Mouse (Mus musculus): ENCODE measurements around the gene Gpatch8.

Gpatch8 gene

GRCm38 (mm10) chr11:102447497-102447896 is 108.7 kb downstream of the Gpatch8 start, which contains the start of gene Fam171a2:
Gene Fam171a2 (minus strand): TSS chr11:102447682.
- no peak for DNase-seq

- DNase-seq: no peak
Observed at GRCm38 (mm10) chr11:102446581-102447461, 109.4 kb downstream of the Gpatch8 start.

GRCm38 (mm10) chr11:102445891-102446361 is 110.3 kb downstream of the Gpatch8 start:
- no peak for DNase-seq

- no peak for DNase-seq
Observed at GRCm38 (mm10) chr11:102445264-102445890, 110.8 kb downstream of the Gpatch8 start.

- no peak for DNase-seq
Observed at GRCm38 (mm10) chr11:102444781-102445180, 111.4 kb downstream of the Gpatch8 start.

GRCm38 (mm10) chr11:102444321-102444720 is 111.9 kb downstream of the Gpatch8 start:
- no peak for DNase-seq

- no peak for DNase-seq
Observed at GRCm38 (mm10) chr11:102443740-102444139, 112.5 kb downstream of the Gpatch8 start.

GRCm38 (mm10) chr11:102442089-102442488 is 114.1 kb downstream of the Gpatch8 start:
- DNase-seq: no peak

- no peak for DNase-seq
Observed at GRCm38 (mm10) chr11:102441434-102441833, 114.8 kb downstream of the Gpatch8 start.

- no peak for DNase-seq
Observed at GRCm38 (mm10) chr11:102440255-102440654, 115.9 kb downstream of the Gpatch8 start.

- no peak for DNase-seq
Observed at GRCm38 (mm10) chr11:102439093-102440082, 116.8 kb downstream of the Gpatch8 start.

- no peak for DNase-seq
Observed at GRCm38 (mm10) chr11:102438212-102439092, 117.7 kb downstream of the Gpatch8 start.

- peak; percentile 56 for DNase-seq
Observed at GRCm38 (mm10) chr11:102437120-102438061, 118.8 kb downstream of the Gpatch8 start.

- DNase-seq: no peak
Observed at GRCm38 (mm10) chr11:102436471-102436790, 119.8 kb downstream of the Gpatch8 start.

GRCm38 (mm10) chr11:102435754-102436470 is 120.3 kb downstream of the Gpatch8 start:
- peak; percentile 61 for DNase-seq

- no peak for DNase-seq
Observed at GRCm38 (mm10) chr11:102434816-102435705, 121.1 kb downstream of the Gpatch8 start.

GRCm38 (mm10) chr11:102434406-102434805 is 121.8 kb downstream of the Gpatch8 start:
- DNase-seq: peak; percentile 81

GRCm38 (mm10) chr11:102433866-102434265 is 122.3 kb downstream of the Gpatch8 start:
- no peak for DNase-seq

- DNase-seq: peak; percentile 78
Observed at GRCm38 (mm10) chr11:102432896-102433295, 123.3 kb downstream of the Gpatch8 start.

All from kidney, adult 11 months (tissue).